Mouse (Mus musculus): ENCODE data around the gene Pofut1. TPM values are rescaled to one million over a fixed set of nuclear protein-coding genes. Genes with fewer than 3 reads are reported as not detected.

Pofut1 gene
- polyA plus RNA-seq, 1 experiment from 2014 or later: 2.8 TPM

GRCm38 (mm10) chr2:153228523-153228922, 12.8 kb upstream of the Pofut1 start:
- H3K4me2 ChIP-seq (replicated peaks; ENCODE audit: low read depth, low read length): no peak overlapping the region
- WGBS: 82% methylated on average over 5 of the region's 5 CpGs
- no peak overlapping the region for H3K4me3 ChIP-seq (ENCODE audit: low read depth, low read length)
- peaks cover 33% of the 10 kb centered on the region for H3K36me3 ChIP-seq (ENCODE audit: insufficient read depth, low read length)
- DNase-seq (ENCODE audit: low spot score): no peak
- no peak for TF ChIP-seq EP300 (IDR thresholded peaks at IDR 0.05)
- no peak for TF ChIP-seq CTCF (IDR thresholded peaks at IDR 0.05)
- H3K9me3 ChIP-seq (ENCODE audit: low read length): no peaks in the 10 kb centered on the region
- no peaks in the 10 kb centered on the region for H3K27me3 ChIP-seq (replicated peaks; ENCODE audit: insufficient read depth, low read length)
- H3K4me1 ChIP-seq (ENCODE audit: insufficient read depth, low read depth, low read length): no peaks in the 10 kb centered on the region
- no peak overlapping the region for H3K27ac ChIP-seq (ENCODE audit: low read length)
- ATAC-seq: no peak
- H3K9ac ChIP-seq (replicated peaks; ENCODE audit: low read depth): no peak overlapping the region

GRCm38 (mm10) chr2:153237193-153237592, 4.1 kb upstream of the Pofut1 start:
- Histone ChIP-seq H3K27me3 (replicated peaks; ENCODE audit: insufficient read depth, low read length) (no peaks in the 10 kb centered on the region), H3K4me2 (replicated peaks; ENCODE audit: low read depth, low read length) (no peak overlapping the region), H3K4me1 (ENCODE audit: insufficient read depth, low read depth, low read length) (peaks cover 6% of the 10 kb centered on the region; the same call in 1 of the 2 replicates), H3K9me3 (ENCODE audit: low read length) (no peaks in the 10 kb centered on the region), H3K27ac (ENCODE audit: low read length) (no peak overlapping the region), H3K36me3 (ENCODE audit: insufficient read depth, low read length) (peaks cover 16% of the 10 kb centered on the region), H3K9ac (replicated peaks; ENCODE audit: low read depth) (no peak overlapping the region), H3K4me3 (ENCODE audit: low read depth, low read length) (no peak overlapping the region)
- DNase-seq (ENCODE audit: low spot score) (no peak), ATAC-seq (no peak)
- WGBS: 54% methylated on average over 4 of the region's 4 CpGs
- no peak for TF ChIP-seq EP300 (IDR thresholded peaks at IDR 0.05)
- TF ChIP-seq CTCF (IDR thresholded peaks at IDR 0.05): no peak

GRCm38 (mm10) chr2:153237891-153238290, 3.4 kb upstream of the Pofut1 start:
- ATAC-seq (no peak), DNase-seq (ENCODE audit: low spot score) (no peak)
- Histone ChIP-seq H3K36me3 (ENCODE audit: insufficient read depth, low read length) (peaks cover 12% of the 10 kb centered on the region), H3K9me3 (ENCODE audit: low read length) (no peaks in the 10 kb centered on the region), H3K9ac (replicated peaks; ENCODE audit: low read depth) (no peak overlapping the region), H3K27me3 (replicated peaks; ENCODE audit: insufficient read depth, low read length) (no peaks in the 10 kb centered on the region), H3K4me3 (ENCODE audit: low read depth, low read length) (no peak overlapping the region), H3K4me2 (replicated peaks; ENCODE audit: low read depth, low read length) (0 out of 2 replicates have a peak overlapping the region, but pooled peaks have one; percentile 12), H3K4me1 (ENCODE audit: insufficient read depth, low read depth, low read length) (peaks cover 7% of the 10 kb centered on the region; the same call in 1 of the 2 replicates), H3K27ac (ENCODE audit: low read length) (peak overlapping the region; percentile 44)
- no peak for TF ChIP-seq CTCF (IDR thresholded peaks at IDR 0.05)
- no peak for TF ChIP-seq EP300 (IDR thresholded peaks at IDR 0.05)
- WGBS: 61% methylated on average over 4 of the region's 4 CpGs

DNA sequence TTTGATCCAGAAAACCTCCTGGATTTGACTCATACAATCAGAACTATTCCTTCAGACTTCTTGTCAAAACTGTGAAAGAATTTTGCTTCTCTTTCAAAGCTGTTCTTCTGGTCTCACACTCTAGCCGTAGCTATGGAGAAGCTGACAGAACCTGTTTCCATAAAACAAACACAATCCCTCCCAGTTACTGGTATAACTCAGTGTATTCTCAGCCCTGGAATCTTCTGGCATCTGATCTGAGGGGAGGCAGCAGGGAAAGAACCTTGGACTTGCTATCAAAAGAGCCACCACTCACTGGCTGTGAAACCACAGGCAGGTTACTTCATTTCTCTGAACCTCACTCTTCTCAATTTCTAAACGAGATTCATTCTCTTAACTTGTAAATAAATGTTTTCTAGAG, 2.9 kb upstream of the Pofut1 start:
- TF ChIP-seq CTCF (IDR thresholded peaks at IDR 0.05) (no peak), EP300 (IDR thresholded peaks at IDR 0.05) (peak; percentile 19; the same call in 1 of the 2 replicates)
- Histone ChIP-seq H3K27ac (ENCODE audit: low read length) (peak overlapping the region; percentile 39), H3K9me3 (ENCODE audit: low read length) (no peaks in the 10 kb centered on the region), H3K9ac (replicated peaks; ENCODE audit: low read depth) (no peak overlapping the region), H3K4me1 (ENCODE audit: insufficient read depth, low read depth, low read length) (peaks cover 7% of the 10 kb centered on the region; the same call in 1 of the 2 replicates), H3K4me3 (ENCODE audit: low read depth, low read length) (no peak overlapping the region), H3K27me3 (replicated peaks; ENCODE audit: insufficient read depth, low read length) (no peaks in the 10 kb centered on the region), H3K4me2 (replicated peaks; ENCODE audit: low read depth, low read length) (0 out of 2 replicates have a peak overlapping the region, but pooled peaks have one; percentile 94), H3K36me3 (ENCODE audit: insufficient read depth, low read length) (peaks cover 12% of the 10 kb centered on the region)
- WGBS: 47% methylated on average over 2 of the region's 2 CpGs
- ATAC-seq (no peak), DNase-seq (ENCODE audit: low spot score) (peak; percentile 66)

DNA sequence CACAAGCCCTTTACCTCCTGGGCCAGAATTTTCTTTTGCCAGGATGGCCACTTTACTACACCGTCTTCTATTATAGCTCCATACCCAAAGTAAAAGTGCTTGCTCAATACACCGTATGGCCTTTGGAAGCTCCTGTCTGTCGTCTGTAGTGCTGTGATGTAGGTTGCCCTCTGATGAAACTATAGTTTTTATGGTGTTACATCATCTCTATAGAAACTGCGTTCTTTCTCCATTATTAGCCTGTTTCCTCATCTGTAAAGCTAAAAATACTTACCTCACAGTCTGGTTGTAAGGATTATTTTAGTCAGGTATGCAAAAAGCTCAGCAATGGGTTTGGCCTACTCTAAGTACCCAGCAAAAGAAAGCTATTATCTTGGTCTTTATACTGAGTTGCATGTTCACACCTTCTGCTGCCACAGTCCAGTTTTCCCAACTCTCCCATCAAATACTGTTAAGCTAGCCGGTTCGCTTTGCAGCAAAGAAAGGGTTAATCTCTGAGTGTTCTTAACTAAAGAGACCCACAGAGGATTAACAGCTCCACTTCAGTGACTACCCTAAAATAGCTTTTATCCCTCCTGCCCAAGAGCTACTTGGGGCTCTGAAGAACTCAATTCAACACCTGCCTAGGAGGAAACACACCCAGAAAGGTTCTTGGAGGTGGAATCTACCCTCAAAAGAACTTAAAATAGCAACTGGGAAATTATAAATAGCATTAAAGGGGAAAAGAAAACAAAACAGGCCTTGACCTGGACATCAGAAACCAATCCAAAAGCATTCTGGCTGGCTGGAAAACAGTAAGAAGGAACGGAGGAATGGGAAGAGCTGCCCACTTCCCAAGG, 2.1 kb upstream of the Pofut1 start:
- peak; percentile 76 for DNase-seq (ENCODE audit: low spot score)
- no peak for TF ChIP-seq CTCF (IDR thresholded peaks at IDR 0.05)
- TF ChIP-seq EP300 (IDR thresholded peaks at IDR 0.05): peak; percentile 75
- ATAC-seq: peak; percentile 33; the same call in 1 of the 2 replicates

GRCm38 (mm10) chr2:153239860-153240480, 1.4 kb upstream of the Pofut1 start:
- Histone ChIP-seq H3K4me1 (ENCODE audit: insufficient read depth, low read depth, low read length) (peaks cover 7% of the 10 kb centered on the region; the same call in 1 of the 2 replicates), H3K27ac (ENCODE audit: low read length) (peak overlapping the region; percentile 92), H3K4me2 (replicated peaks; ENCODE audit: low read depth, low read length) (peak overlapping the region; percentile 94), H3K9ac (replicated peaks; ENCODE audit: low read depth) (peak overlapping the region; percentile 46), H3K9me3 (ENCODE audit: low read length) (no peaks in the 10 kb centered on the region), H3K36me3 (ENCODE audit: insufficient read depth, low read length) (peaks cover 5% of the 10 kb centered on the region), H3K4me3 (ENCODE audit: low read depth, low read length) (peak overlapping the region; percentile 98), H3K27me3 (replicated peaks; ENCODE audit: insufficient read depth, low read length) (no peaks in the 10 kb centered on the region)
- WGBS: 6% methylated on average over 19 of the region's 22 CpGs
- ATAC-seq (no peak), DNase-seq (ENCODE audit: low spot score) (no peak)
- TF ChIP-seq EP300 (IDR thresholded peaks at IDR 0.05): no peak
- TF ChIP-seq CTCF (IDR thresholded peaks at IDR 0.05): no peak

More for the DNA sequence above, 2.1 kb upstream of the Pofut1 start:
- Histone ChIP-seq H3K4me1 (ENCODE audit: insufficient read depth, low read depth, low read length) (peaks cover 7% of the 10 kb centered on the region; the same call in 1 of the 2 replicates), H3K27me3 (replicated peaks; ENCODE audit: insufficient read depth, low read length) (no peaks in the 10 kb centered on the region), H3K36me3 (ENCODE audit: insufficient read depth, low read length) (peaks cover 12% of the 10 kb centered on the region), H3K4me2 (replicated peaks; ENCODE audit: low read depth, low read length) (peak overlapping the region; percentile 94), H3K27ac (ENCODE audit: low read length) (peak overlapping the region; percentile 92), H3K9ac (replicated peaks; ENCODE audit: low read depth) (peak overlapping the region; percentile 46; the same call in 1 of the 2 replicates), H3K4me3 (ENCODE audit: low read depth, low read length) (peak overlapping the region; percentile 98), H3K9me3 (ENCODE audit: low read length) (no peaks in the 10 kb centered on the region)
- 42% methylated on average over 7 of the region's 7 CpGs for WGBS

Data from lung, postnatal 0 days (tissue).